ENCODE assay signal across 13 mouse cellular contexts in the genomic region with DNA sequence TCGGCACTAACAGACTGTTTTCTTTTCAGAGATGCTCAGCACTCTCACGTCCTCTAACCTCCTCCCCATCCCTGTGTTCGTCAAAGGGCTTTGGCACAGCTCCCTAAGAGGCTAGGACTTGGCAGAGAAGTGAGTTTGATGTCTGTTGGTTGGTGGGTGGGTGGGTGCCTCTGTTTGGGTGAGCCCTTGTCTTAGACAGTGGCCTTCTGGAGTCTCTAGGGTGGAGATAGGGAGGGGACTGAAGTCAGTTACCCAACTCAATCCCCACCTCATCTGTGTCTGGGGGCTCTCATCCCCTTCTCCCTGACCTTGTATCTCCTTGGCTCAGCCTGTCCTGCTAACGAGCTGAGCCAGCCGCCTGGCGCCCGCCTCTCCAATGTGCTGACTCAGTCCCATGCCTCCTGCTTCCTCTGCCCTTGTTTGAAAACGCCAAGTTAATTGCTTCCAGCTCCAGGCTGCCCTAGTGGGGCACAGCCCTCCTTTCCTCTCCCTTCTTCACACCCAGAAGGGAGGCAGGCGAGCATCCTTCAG. TPM values are rescaled to one million over a fixed set of nuclear protein-coding genes. Genes with fewer than 3 reads are reported as not detected.
A peak's percentile ranks its signal among the peaks of the same experiment; 100 is the strongest.
DNase-seq lines count a peak whose midpoint lies in the region; ATAC-seq lines count a peak whose summit lies in the region.
"Had no signal": no experiment of that assay in that cellular context is flagged by ENCODE, and none has a peak within 500 bp of the region (broad histone marks: within the 10 kb centered on the region; RNA-seq: fewer than 3 reads in every experiment).

No protein-coding gene starts in this region.

- peak; percentile 70 for ATAC-seq in forebrain, embryonic 16.5 days
- no peak; the same call in 1 of the 2 replicates for ATAC-seq in midbrain, embryonic 12.5 days (ENCODE audit: low FRiP score, low read depth)

- intact Hi-C loops in left cerebral cortex, postnatal 4 days (cut with DNase I): loop anchor here (10.0 kb wide), 1 partner anchor 1354 kb away; no protein-coding TSS in a partner anchor
- intact Hi-C loops in left cerebral cortex, postnatal 10 days (cut with DNase I): no loop called here

- H3K4me2 ChIP-seq in forebrain, embryonic 16.5 days (ENCODE audit: low read length): no peak overlapping the region
- H3K4me2 ChIP-seq in midbrain, embryonic 12.5 days (replicated peaks): no peak overlapping the region
- H3K4me2 ChIP-seq: liver, embryonic 15.5 days had no signal

- peak; percentile 12 for DNase-seq in adrenal gland, adult 8-10 months
- DNase-seq in adrenal gland, postnatal 4 days (ENCODE audit: low spot score in 2 of 2): no peak
- peak; percentile 62 for DNase-seq in left cerebral cortex, postnatal 4 days
- no peak for DNase-seq in left cerebral cortex, postnatal 10 days (ENCODE audit: extremely low spot score in 1 of 2, low spot score in 2 of 2)
- DNase-seq in yolk sac, embryonic 10.5 days (ENCODE audit: low spot score): no peak
- no peak for DNase-seq in testis, postnatal 10 days (ENCODE audit: low spot score)
- DNase-seq: kidney, postnatal 14 days; thymus, adult 2 months had no signal

- H3K27ac ChIP-seq in forebrain, embryonic 16.5 days (ENCODE audit: low read length): peak overlapping the region; percentile 17; the same call in 1 of the 2 replicates
- peak overlapping the region; percentile 22; the same call in 1 of the 2 replicates for H3K27ac ChIP-seq in midbrain, embryonic 12.5 days (replicated peaks)
- H3K27ac ChIP-seq: liver, embryonic 15.5 days had no signal

- H3K9ac ChIP-seq in forebrain, embryonic 16.5 days (replicated peaks; ENCODE audit: low read depth, low read length): 0 out of 2 replicates have a peak overlapping the region, but pooled peaks have one; percentile 23
- no peak overlapping the region for H3K9ac ChIP-seq in midbrain, embryonic 12.5 days (replicated peaks)
- H3K9ac ChIP-seq: liver, embryonic 15.5 days had no signal

- H3K36me3 ChIP-seq in forebrain, embryonic 16.5 days (ENCODE audit: control insufficient read depth, insufficient read depth): no peaks in the 10 kb centered on the region
- H3K36me3 ChIP-seq in midbrain, embryonic 12.5 days: no peaks in the 10 kb centered on the region
- H3K36me3 ChIP-seq: liver, embryonic 15.5 days had no signal

- peaks cover 5% of the 10 kb centered on the region; the same call in 1 of the 2 replicates for H3K27me3 ChIP-seq in forebrain, embryonic 16.5 days (replicated peaks; ENCODE audit: control insufficient read depth, insufficient read depth, low read length)
- H3K27me3 ChIP-seq in midbrain, embryonic 12.5 days: peaks cover 25% of the 10 kb centered on the region

- H3K4me3 ChIP-seq in forebrain, embryonic 16.5 days (replicated peaks; ENCODE audit: low read length): no peak overlapping the region
- no peak overlapping the region for H3K4me3 ChIP-seq in midbrain, embryonic 12.5 days
- H3K4me3 ChIP-seq: erythroblast, embryonic 14.5 days; liver, embryonic 15.5 days had no signal

- no peaks in the 10 kb centered on the region for H3K9me3 ChIP-seq in forebrain, embryonic 16.5 days (ENCODE audit: control insufficient read depth, low read length)
- H3K9me3 ChIP-seq in midbrain, embryonic 12.5 days: no peaks in the 10 kb centered on the region
- H3K9me3 ChIP-seq: liver, embryonic 15.5 days had no signal

- peaks cover 23% of the 10 kb centered on the region for H3K4me1 ChIP-seq in forebrain, embryonic 16.5 days (replicated peaks; ENCODE audit: control insufficient read depth, insufficient read depth, low read length)
- H3K4me1 ChIP-seq in midbrain, embryonic 12.5 days: peaks cover 29% of the 10 kb centered on the region
- H3K4me1 ChIP-seq: liver, embryonic 15.5 days had no signal

- WGBS in forebrain, embryonic 16.5 days: 17% methylated on average over 9 of the region's 9 CpGs
- 44% methylated on average over 9 of the region's 9 CpGs for WGBS in midbrain, embryonic 12.5 days

RNA-seq across cellular contexts. Expression of a gene that starts 30.7 kb away (rescaled TPM):
- total RNA-seq in adrenal gland, adult 8-10 months (2022): not detected
- total RNA-seq in adrenal gland, postnatal 4 days (2021): not detected
- not detected for total RNA-seq in left cerebral cortex, postnatal 4 days (2021)
- total RNA-seq in left cerebral cortex, postnatal 10 days (2021): not detected
- polyA plus RNA-seq in forebrain, embryonic 16.5 days (2015; fragmentation: Nextera tagmentation; extraction: Ambion mirVana): not detected in 2 replicates
- not detected in 2 replicates for polyA plus RNA-seq in midbrain, embryonic 12.5 days (2016; fragmentation: Nextera tagmentation; extraction: Ambion mirVana)
- total RNA-seq: neutrophil, adult 5-6 weeks had no signal
- polyA plus RNA-seq: erythroblast, embryonic 14.5 days; liver, embryonic 15.5 days had no signal

Comparison
In these comparisons a context has a peak if more than half of its experiments do, and no peak if none do; other contexts are left out.
1. DNase-seq: peak in adrenal gland, adult 8-10 months (single experiment) and left cerebral cortex, postnatal 4 days (single experiment); none in adrenal gland, postnatal 4 days (0 of 2), left cerebral cortex, postnatal 10 days (0 of 2), yolk sac, embryonic 10.5 days (single experiment) and testis, postnatal 10 days (single experiment).